Comparison of ENCODE assay signal across 11 mouse cellular contexts in the genomic region with DNA sequence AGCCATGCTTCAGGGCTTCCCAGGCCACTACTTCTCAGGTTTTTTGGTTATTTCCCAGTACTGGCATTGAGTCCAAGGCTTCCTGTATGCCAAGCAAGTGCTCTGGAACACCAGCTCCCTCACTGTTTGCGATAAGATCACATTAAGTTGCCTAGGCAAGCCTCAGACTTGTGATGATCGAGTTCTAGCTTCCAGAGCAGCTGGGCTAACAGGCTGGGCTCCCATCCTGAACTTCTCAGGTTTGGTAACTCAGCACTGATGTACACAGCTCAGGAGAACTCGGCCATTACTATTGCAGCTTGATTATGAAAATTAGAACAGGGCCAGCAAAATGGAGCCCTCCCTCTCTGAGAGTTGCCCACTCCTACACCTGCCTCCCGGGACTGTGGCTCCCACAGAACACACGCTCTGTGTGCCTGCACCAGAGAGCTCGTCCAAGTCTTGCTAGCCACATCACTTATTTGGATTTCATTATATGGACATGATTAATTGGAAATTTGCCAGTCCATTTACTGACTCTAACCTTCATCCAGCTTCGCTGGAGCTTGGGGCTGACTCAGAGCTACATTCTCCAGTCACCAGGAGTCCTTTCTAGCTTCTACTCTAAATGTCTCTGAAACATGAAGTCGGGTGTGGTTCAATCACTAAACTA. TPM values are rescaled to one million over a fixed set of nuclear protein-coding genes. Genes with fewer than 3 reads are reported as not detected.
DNase-seq lines count a peak whose midpoint lies in the region; ATAC-seq lines count a peak whose summit lies in the region.
"Had no signal": no experiment of that assay in that cellular context is flagged by ENCODE, and none has a peak within 500 bp of the region (broad histone marks: within the 10 kb centered on the region; RNA-seq: fewer than 3 reads in every experiment).

No protein-coding gene starts in this region.

- no peaks in the 10 kb centered on the region for H3K36me3 ChIP-seq in embryonic facial prominence, embryonic 12.5 days
- 0 out of 2 replicates have a peak, but pooled peaks cover 3% of the 10 kb centered on the region for H3K36me3 ChIP-seq in embryonic facial prominence, embryonic 10.5 days (replicated peaks)
- H3K36me3 ChIP-seq in kidney, embryonic 14.5 days (ENCODE audit: control insufficient read depth, insufficient read depth, low read length): no peaks in the 10 kb centered on the region
- H3K36me3 ChIP-seq: hindbrain, embryonic 13.5 days; limb, embryonic 15.5 days had no signal

- H3K27ac ChIP-seq in embryonic facial prominence, embryonic 12.5 days: 0 out of 2 replicates have a peak overlapping the region, but pooled peaks have one; percentile 17
- no peak overlapping the region for H3K27ac ChIP-seq in embryonic facial prominence, embryonic 10.5 days (replicated peaks)
- H3K27ac ChIP-seq in kidney, embryonic 14.5 days (ENCODE audit: low read depth, low read length): no peak overlapping the region
- H3K27ac ChIP-seq: hindbrain, embryonic 13.5 days; limb, embryonic 15.5 days had no signal

- H3K9me3 ChIP-seq in embryonic facial prominence, embryonic 12.5 days: no peaks in the 10 kb centered on the region
- no peaks in the 10 kb centered on the region for H3K9me3 ChIP-seq in embryonic facial prominence, embryonic 10.5 days
- H3K9me3 ChIP-seq in kidney, embryonic 14.5 days (ENCODE audit: control insufficient read depth, low read length): no peaks in the 10 kb centered on the region
- H3K9me3 ChIP-seq: hindbrain, embryonic 13.5 days; limb, embryonic 15.5 days had no signal

- no peak for DNase-seq in embryonic facial prominence, embryonic 10.5 days (ENCODE audit: low spot score)
- peak; percentile 25 for DNase-seq in kidney, adult 18-20 months
- peak; percentile 49 for DNase-seq in 416B (ENCODE audit: low read depth)
- peak; percentile 83 for DNase-seq in gonadal fat pad, adult 2 months (ENCODE audit: low read depth)
- DNase-seq in c-Kit-positive CD71-positive TER-119-positive erythroid progenitor cells, embryonic 14.5 days (ENCODE audit: low spot score): no peak
- no peak for DNase-seq in frontal cortex, postnatal 25 days (ENCODE audit: low spot score in 2 of 2)

- H3K4me1 ChIP-seq in embryonic facial prominence, embryonic 12.5 days: peaks cover 11% of the 10 kb centered on the region; the same call in 1 of the 2 replicates
- H3K4me1 ChIP-seq in embryonic facial prominence, embryonic 10.5 days: peaks cover 11% of the 10 kb centered on the region; the same call in 1 of the 2 replicates
- peaks cover 13% of the 10 kb centered on the region for H3K4me1 ChIP-seq in kidney, embryonic 14.5 days (ENCODE audit: control insufficient read depth, insufficient read depth, low read length)

- no peak overlapping the region for H3K4me2 ChIP-seq in embryonic facial prominence, embryonic 12.5 days (replicated peaks)
- no peak overlapping the region for H3K4me2 ChIP-seq in kidney, embryonic 14.5 days (replicated peaks; ENCODE audit: low read depth, low read length)
- H3K4me2 ChIP-seq: heart, embryonic 11.5 days; hindbrain, embryonic 13.5 days; limb, embryonic 15.5 days had no signal

- WGBS in embryonic facial prominence, embryonic 12.5 days: 71% methylated on average over 8 of the region's 8 CpGs
- 80% methylated on average over 8 of the region's 8 CpGs for WGBS in embryonic facial prominence, embryonic 10.5 days
- 64% methylated on average over 8 of the region's 8 CpGs for WGBS in kidney, embryonic 14.5 days

- ATAC-seq in embryonic facial prominence, embryonic 12.5 days (ENCODE audit: insufficient number of reproducible peaks, insufficient read depth, low FRiP score, low TSS enrichment): no peak
- ATAC-seq in kidney, embryonic 14.5 days (ENCODE audit: low FRiP score, low TSS enrichment): no peak; the same call in 1 of the 2 replicates

- H3K9ac ChIP-seq in embryonic facial prominence, embryonic 12.5 days: no peak overlapping the region
- H3K9ac ChIP-seq in kidney, embryonic 14.5 days (ENCODE audit: low read depth, low read length): no peak overlapping the region
- H3K9ac ChIP-seq: hindbrain, embryonic 13.5 days; limb, embryonic 15.5 days had no signal

- no peaks in the 10 kb centered on the region for H3K27me3 ChIP-seq in embryonic facial prominence, embryonic 12.5 days
- H3K27me3 ChIP-seq in embryonic facial prominence, embryonic 10.5 days (replicated peaks; ENCODE audit: low read depth, poor library complexity, severe bottlenecking): no peaks in the 10 kb centered on the region
- H3K27me3 ChIP-seq in kidney, embryonic 14.5 days (ENCODE audit: control insufficient read depth, insufficient read depth, low read length): no peaks in the 10 kb centered on the region
- H3K27me3 ChIP-seq: hindbrain, embryonic 13.5 days; limb, embryonic 15.5 days had no signal

- no peak overlapping the region for H3K4me3 ChIP-seq in embryonic facial prominence, embryonic 12.5 days
- H3K4me3 ChIP-seq in embryonic facial prominence, embryonic 10.5 days: no peak overlapping the region
- H3K4me3 ChIP-seq in kidney, embryonic 14.5 days (ENCODE audit: low read length): no peak overlapping the region
- H3K4me3 ChIP-seq: hindbrain, embryonic 13.5 days; limb, embryonic 15.5 days had no signal

RNA-seq across cellular contexts. Expression of gene Znrf2, which starts 14.5 kb away (rescaled TPM):
- polyA plus RNA-seq in embryonic facial prominence, embryonic 12.5 days (2016; fragmentation: Nextera tagmentation; extraction: Ambion mirVana): 3.0 and 3.4 TPM in 2 replicates
- polyA plus RNA-seq in embryonic facial prominence, embryonic 10.5 days (2016; fragmentation: Nextera tagmentation; extraction: Ambion mirVana): 1.8 and 2.5 TPM in 2 replicates
- 4.5 and 5.9 TPM in 2 replicates for polyA plus RNA-seq in kidney, embryonic 14.5 days (2014; fragmentation: Nextera tagmentation; extraction: Ambion mirVana)
- 13.0 TPM in 2 replicates for polyA plus RNA-seq in gonadal fat pad, adult 2 months (2012; rRNA removed)

Comparison
In these comparisons a context has a peak if more than half of its experiments do, and no peak if none do; other contexts are left out.
1. DNase-seq: peak in kidney, adult 18-20 months (single experiment), 416B (single experiment) and gonadal fat pad, adult 2 months (single experiment); none in embryonic facial prominence, embryonic 10.5 days (single experiment), c-Kit-positive CD71-positive TER-119-positive erythroid progenitor cells, embryonic 14.5 days (single experiment) and frontal cortex, postnatal 25 days (0 of 2).